Mouse (Mus musculus): ENCODE measurements around the gene Chrna9. TPM values are rescaled to one million over a fixed set of nuclear protein-coding genes. Genes with fewer than 3 reads are reported as not detected.

The Chrna9 gene
- polyA plus RNA-seq, 1 experiment from 2014 or later: not detected

- no peak for ATAC-seq
- Histone ChIP-seq H3K27ac (ENCODE audit: low read depth, low read length) (no peak overlapping the region), H3K4me3 (ENCODE audit: low read depth, low read length) (no peak overlapping the region), H3K4me1 (replicated peaks; ENCODE audit: control insufficient read depth, insufficient read depth, low read length) (no peaks in the 10 kb centered on the region), H3K27me3 (replicated peaks; ENCODE audit: control insufficient read depth, insufficient read depth, low read length) (no peaks in the 10 kb centered on the region), H3K4me2 (replicated peaks; ENCODE audit: low read depth) (no peak overlapping the region), H3K9me3 (ENCODE audit: control insufficient read depth) (no peaks in the 10 kb centered on the region), H3K36me3 (ENCODE audit: control insufficient read depth, insufficient read depth) (no peaks in the 10 kb centered on the region), H3K9ac (ENCODE audit: low read depth, low read length) (no peak overlapping the region)
- 2% methylated on average over 4 of the region's 4 CpGs for WGBS
- TF ChIP-seq CTCF (IDR thresholded peaks at IDR 0.05; ENCODE audit: low read depth): peak; percentile 82
Measured at GRCm38 (mm10) chr5:65958597-65958996, 23.9 kb downstream of the Chrna9 start.

GRCm38 (mm10) chr5:65959893-65960596 is 25.3 kb downstream of the Chrna9 start:
- no peaks in the 10 kb centered on the region for H3K9me3 ChIP-seq (ENCODE audit: control insufficient read depth)
- H3K27ac ChIP-seq (ENCODE audit: low read depth, low read length): no peak overlapping the region
- no peak for ATAC-seq
- no peak overlapping the region for H3K9ac ChIP-seq (ENCODE audit: low read depth, low read length)
- H3K27me3 ChIP-seq (replicated peaks; ENCODE audit: control insufficient read depth, insufficient read depth, low read length): no peaks in the 10 kb centered on the region
- TF ChIP-seq CTCF (IDR thresholded peaks at IDR 0.05; ENCODE audit: low read depth): 0 out of 2 replicates have a peak, but pooled peaks have one; percentile 8
- H3K36me3 ChIP-seq (ENCODE audit: control insufficient read depth, insufficient read depth): no peaks in the 10 kb centered on the region
- H3K4me2 ChIP-seq (replicated peaks; ENCODE audit: low read depth): no peak overlapping the region
- 79% methylated on average over 5 of the region's 5 CpGs for WGBS
- H3K4me3 ChIP-seq (ENCODE audit: low read depth, low read length): no peak overlapping the region
- no peaks in the 10 kb centered on the region for H3K4me1 ChIP-seq (replicated peaks; ENCODE audit: control insufficient read depth, insufficient read depth, low read length)

- ATAC-seq: no peak
- 87% methylated on average over 11 of the region's 11 CpGs for WGBS
- Histone ChIP-seq H3K4me2 (replicated peaks; ENCODE audit: low read depth) (no peak overlapping the region), H3K36me3 (ENCODE audit: control insufficient read depth, insufficient read depth) (no peaks in the 10 kb centered on the region), H3K27me3 (replicated peaks; ENCODE audit: control insufficient read depth, insufficient read depth, low read length) (no peaks in the 10 kb centered on the region), H3K4me1 (replicated peaks; ENCODE audit: control insufficient read depth, insufficient read depth, low read length) (no peaks in the 10 kb centered on the region), H3K9me3 (ENCODE audit: control insufficient read depth) (no peaks in the 10 kb centered on the region), H3K4me3 (ENCODE audit: low read depth, low read length) (no peak overlapping the region), H3K27ac (ENCODE audit: low read depth, low read length) (no peak overlapping the region), H3K9ac (ENCODE audit: low read depth, low read length) (no peak overlapping the region)
- TF ChIP-seq CTCF (IDR thresholded peaks at IDR 0.05; ENCODE audit: low read depth): no peak
Measured at GRCm38 (mm10) chr5:65960597-65960950, 25.9 kb downstream of the Chrna9 start.

- 89% methylated on average over 5 of the region's 5 CpGs for WGBS
- H3K36me3 ChIP-seq (ENCODE audit: control insufficient read depth, insufficient read depth): no peaks in the 10 kb centered on the region
- H3K4me3 ChIP-seq (ENCODE audit: low read depth, low read length): no peak overlapping the region
- H3K9ac ChIP-seq (ENCODE audit: low read depth, low read length): no peak overlapping the region
- TF ChIP-seq CTCF (IDR thresholded peaks at IDR 0.05; ENCODE audit: low read depth): no peak
- H3K4me2 ChIP-seq (replicated peaks; ENCODE audit: low read depth): no peak overlapping the region
- ATAC-seq: no peak
- no peaks in the 10 kb centered on the region for H3K4me1 ChIP-seq (replicated peaks; ENCODE audit: control insufficient read depth, insufficient read depth, low read length)
- no peak overlapping the region for H3K27ac ChIP-seq (ENCODE audit: low read depth, low read length)
- H3K9me3 ChIP-seq (ENCODE audit: control insufficient read depth): no peaks in the 10 kb centered on the region
- no peaks in the 10 kb centered on the region for H3K27me3 ChIP-seq (replicated peaks; ENCODE audit: control insufficient read depth, insufficient read depth, low read length)
Measured at GRCm38 (mm10) chr5:65963291-65963690, 28.6 kb downstream of the Chrna9 start.

- 71% methylated on average over 7 of the region's 7 CpGs for WGBS
- Histone ChIP-seq H3K9ac (ENCODE audit: low read depth, low read length) (no peak overlapping the region), H3K4me2 (replicated peaks; ENCODE audit: low read depth) (no peak overlapping the region), H3K27me3 (replicated peaks; ENCODE audit: control insufficient read depth, insufficient read depth, low read length) (no peaks in the 10 kb centered on the region), H3K4me1 (replicated peaks; ENCODE audit: control insufficient read depth, insufficient read depth, low read length) (no peaks in the 10 kb centered on the region), H3K27ac (ENCODE audit: low read depth, low read length) (no peak overlapping the region), H3K36me3 (ENCODE audit: control insufficient read depth, insufficient read depth) (no peaks in the 10 kb centered on the region), H3K9me3 (ENCODE audit: control insufficient read depth) (no peaks in the 10 kb centered on the region), H3K4me3 (ENCODE audit: low read depth, low read length) (no peak overlapping the region)
- no peak for ATAC-seq
- TF ChIP-seq CTCF (IDR thresholded peaks at IDR 0.05; ENCODE audit: low read depth): no peak
Measured at GRCm38 (mm10) chr5:65965771-65966279, 31.1 kb downstream of the Chrna9 start.

GRCm38 (mm10) chr5:65967091-65967490 is 32.4 kb downstream of the Chrna9 start:
- ATAC-seq: no peak
- H3K4me1 ChIP-seq (replicated peaks; ENCODE audit: control insufficient read depth, insufficient read depth, low read length): no peaks in the 10 kb centered on the region
- no peaks in the 10 kb centered on the region for H3K36me3 ChIP-seq (ENCODE audit: control insufficient read depth, insufficient read depth)
- no peak overlapping the region for H3K4me2 ChIP-seq (replicated peaks; ENCODE audit: low read depth)
- TF ChIP-seq CTCF (IDR thresholded peaks at IDR 0.05; ENCODE audit: low read depth): no peak
- no peak overlapping the region for H3K9ac ChIP-seq (ENCODE audit: low read depth, low read length)
- no peak overlapping the region for H3K4me3 ChIP-seq (ENCODE audit: low read depth, low read length)
- H3K27ac ChIP-seq (ENCODE audit: low read depth, low read length): no peak overlapping the region
- H3K27me3 ChIP-seq (replicated peaks; ENCODE audit: control insufficient read depth, insufficient read depth, low read length): no peaks in the 10 kb centered on the region
- 75% methylated on average over 12 of the region's 12 CpGs for WGBS
- no peaks in the 10 kb centered on the region for H3K9me3 ChIP-seq (ENCODE audit: control insufficient read depth)

Measured in intestine, postnatal 0 days (tissue).